In genomic region chr10:128964961-128965360, GRCm38 (mm10) we compare ENCODE assay signal across 24 mouse cellular contexts. TPM values are rescaled to one million over a fixed set of nuclear protein-coding genes. Genes with fewer than 3 reads are reported as not detected.
DNase-seq lines count a peak whose midpoint lies in the region; ATAC-seq lines count a peak whose summit lies in the region.
"Had no signal": no experiment of that assay in that cellular context is flagged by ENCODE, and none has a peak within 500 bp of the region (broad histone marks: within the 10 kb centered on the region; RNA-seq: fewer than 3 reads in every experiment).

No protein-coding gene starts in this region.

- no peak overlapping the region for H3K4me3 ChIP-seq in kidney, embryonic 14.5 days (ENCODE audit: low read length)
- H3K4me3 ChIP-seq in liver, embryonic 15.5 days (replicated peaks): no peak overlapping the region
- H3K4me3 ChIP-seq in hindbrain, embryonic 14.5 days (replicated peaks; ENCODE audit: low read length): no peak overlapping the region
- no peak overlapping the region for H3K4me3 ChIP-seq in neural tube, embryonic 15.5 days (replicated peaks)
- H3K4me3 ChIP-seq: embryonic facial prominence, embryonic 13.5 days; gastrocnemius, adult 2 months; hindbrain, embryonic 15.5 days; stomach, embryonic 15.5 days had no signal

- no peaks in the 10 kb centered on the region for H3K9me3 ChIP-seq in kidney, embryonic 14.5 days (ENCODE audit: control insufficient read depth, low read length)
- no peaks in the 10 kb centered on the region for H3K9me3 ChIP-seq in liver, embryonic 15.5 days (replicated peaks)
- no peaks in the 10 kb centered on the region for H3K9me3 ChIP-seq in hindbrain, embryonic 14.5 days (ENCODE audit: control insufficient read depth, low read length)
- no peaks in the 10 kb centered on the region for H3K9me3 ChIP-seq in neural tube, embryonic 15.5 days (replicated peaks)
- H3K9me3 ChIP-seq: embryonic facial prominence, embryonic 13.5 days; hindbrain, embryonic 15.5 days; stomach, embryonic 15.5 days had no signal

- DNase-seq in kidney, adult 11 months: peak; percentile 83
- peak; percentile 69 to 85 for DNase-seq in kidney, postnatal 36 days
- DNase-seq in hindbrain, embryonic 14.5 days (ENCODE audit: low spot score): no peak
- no peak for DNase-seq in testis, postnatal 10 days (ENCODE audit: low spot score)
- no peak for DNase-seq in cerebellum, adult 11 months
- DNase-seq: adrenal gland, postnatal 25 days; cerebellum, adult 11-12 months; cerebellum, postnatal 14 days; gastrocnemius, adult 2 months; heart, adult 18-20 months; heart, postnatal 36 days; left cerebral cortex, postnatal 4 days; lung, adult 2 months; right cerebral cortex, postnatal 14 days had no signal

- H3K9ac ChIP-seq in kidney, embryonic 14.5 days (ENCODE audit: low read depth, low read length): no peak overlapping the region
- no peak overlapping the region for H3K9ac ChIP-seq in liver, embryonic 15.5 days
- H3K9ac ChIP-seq in hindbrain, embryonic 14.5 days: no peak overlapping the region
- no peak overlapping the region for H3K9ac ChIP-seq in neural tube, embryonic 15.5 days (replicated peaks)
- H3K9ac ChIP-seq: embryonic facial prominence, embryonic 13.5 days; hindbrain, embryonic 15.5 days; stomach, embryonic 15.5 days had no signal

- no peak overlapping the region for H3K27ac ChIP-seq in kidney, embryonic 14.5 days (ENCODE audit: low read depth, low read length)
- no peak overlapping the region for H3K27ac ChIP-seq in liver, embryonic 15.5 days (replicated peaks)
- no peak overlapping the region for H3K27ac ChIP-seq in hindbrain, embryonic 14.5 days
- H3K27ac ChIP-seq in neural tube, embryonic 15.5 days (replicated peaks): no peak overlapping the region
- H3K27ac ChIP-seq: embryonic facial prominence, embryonic 13.5 days; gastrocnemius, adult 2 months; hindbrain, embryonic 15.5 days; stomach, embryonic 15.5 days had no signal

- WGBS in kidney, embryonic 14.5 days: 53% methylated on average over 2 of the region's 2 CpGs
- WGBS in liver, embryonic 15.5 days (ENCODE audit: insufficient replicate concordance): 45% methylated on average over 2 of the region's 2 CpGs
- WGBS in hindbrain, embryonic 14.5 days: 70% methylated on average over 2 of the region's 2 CpGs
- 76% methylated on average over 2 of the region's 2 CpGs for WGBS in neural tube, embryonic 15.5 days

- no peaks in the 10 kb centered on the region for H3K36me3 ChIP-seq in kidney, embryonic 14.5 days (ENCODE audit: control insufficient read depth, insufficient read depth, low read length)
- H3K36me3 ChIP-seq in liver, embryonic 15.5 days (replicated peaks): no peaks in the 10 kb centered on the region
- H3K36me3 ChIP-seq in hindbrain, embryonic 14.5 days (replicated peaks; ENCODE audit: control insufficient read depth, insufficient read depth): no peaks in the 10 kb centered on the region
- H3K36me3 ChIP-seq in neural tube, embryonic 15.5 days: no peaks in the 10 kb centered on the region
- H3K36me3 ChIP-seq: embryonic facial prominence, embryonic 13.5 days; hindbrain, embryonic 15.5 days; stomach, embryonic 15.5 days had no signal

- H3K4me1 ChIP-seq in kidney, embryonic 14.5 days (ENCODE audit: control insufficient read depth, insufficient read depth, low read length): no peaks in the 10 kb centered on the region
- no peaks in the 10 kb centered on the region; the same call in 1 of the 2 replicates for H3K4me1 ChIP-seq in liver, embryonic 15.5 days (replicated peaks)
- no peaks in the 10 kb centered on the region for H3K4me1 ChIP-seq in hindbrain, embryonic 14.5 days (replicated peaks; ENCODE audit: control insufficient read depth, insufficient read depth, low read length)
- no peaks in the 10 kb centered on the region for H3K4me1 ChIP-seq in neural tube, embryonic 15.5 days
- H3K4me1 ChIP-seq: embryonic facial prominence, embryonic 13.5 days; hindbrain, embryonic 15.5 days had no signal

- H3K4me2 ChIP-seq in kidney, embryonic 14.5 days (replicated peaks; ENCODE audit: low read depth, low read length): no peak overlapping the region
- no peak overlapping the region for H3K4me2 ChIP-seq in liver, embryonic 15.5 days
- no peak overlapping the region for H3K4me2 ChIP-seq in hindbrain, embryonic 14.5 days (replicated peaks)
- H3K4me2 ChIP-seq in neural tube, embryonic 15.5 days: no peak overlapping the region
- H3K4me2 ChIP-seq: embryonic facial prominence, embryonic 13.5 days; hindbrain, embryonic 15.5 days; stomach, embryonic 15.5 days had no signal

- peak; percentile 43; the same call in 1 of the 2 replicates for ATAC-seq in kidney, embryonic 14.5 days (ENCODE audit: low FRiP score, low TSS enrichment)
- ATAC-seq in liver, embryonic 15.5 days (ENCODE audit: insufficient read depth): peak; percentile 84
- no peak for ATAC-seq in hindbrain, embryonic 14.5 days (ENCODE audit: low FRiP score)
- no peak for ATAC-seq in neural tube, embryonic 15.5 days (ENCODE audit: low FRiP score)
- ATAC-seq: midbrain, embryonic 16.5 days had no signal

- H3K27me3 ChIP-seq in kidney, embryonic 14.5 days (ENCODE audit: control insufficient read depth, insufficient read depth, low read length): no peaks in the 10 kb centered on the region
- H3K27me3 ChIP-seq in liver, embryonic 15.5 days: peaks cover 25% of the 10 kb centered on the region
- H3K27me3 ChIP-seq in hindbrain, embryonic 14.5 days (ENCODE audit: control insufficient read depth, insufficient read depth, low read length): no peaks in the 10 kb centered on the region
- no peaks in the 10 kb centered on the region for H3K27me3 ChIP-seq in neural tube, embryonic 15.5 days (replicated peaks)
- H3K27me3 ChIP-seq: hindbrain, embryonic 15.5 days; stomach, embryonic 15.5 days had no signal

RNA-seq across cellular contexts. Expression of gene Mettl7b, which starts 4.2 kb away (rescaled TPM):
- 0.21 and 1.4 TPM in 2 replicates for polyA plus RNA-seq in kidney, embryonic 14.5 days (2014; fragmentation: Nextera tagmentation; extraction: Ambion mirVana)
- not detected in 2 replicates for polyA plus RNA-seq in liver, embryonic 15.5 days (2015; fragmentation: Nextera tagmentation; extraction: Ambion mirVana)
- not detected in 2 replicates for polyA plus RNA-seq in hindbrain, embryonic 14.5 days (2014; fragmentation: Nextera tagmentation; extraction: Ambion mirVana)
- 0.19 TPM in 1 of 2 replicates, not detected in the other for polyA plus RNA-seq in neural tube, embryonic 15.5 days (2015; fragmentation: Nextera tagmentation; extraction: Ambion mirVana)
- polyA plus RNA-seq: embryonic facial prominence, embryonic 13.5 days; heart, embryonic 14.5 days; hindbrain, embryonic 15.5 days; midbrain, embryonic 16.5 days had no signal

RNA-seq across cellular contexts. Expression of gene Olfr9, which starts 24.3 kb away (rescaled TPM):
- not detected in 2 replicates for polyA plus RNA-seq in kidney, embryonic 14.5 days (2014; fragmentation: Nextera tagmentation; extraction: Ambion mirVana)
- polyA plus RNA-seq in liver, embryonic 15.5 days (2015; fragmentation: Nextera tagmentation; extraction: Ambion mirVana): not detected in 2 replicates
- polyA plus RNA-seq in hindbrain, embryonic 14.5 days (2014; fragmentation: Nextera tagmentation; extraction: Ambion mirVana): not detected in 2 replicates
- not detected in 2 replicates for polyA plus RNA-seq in neural tube, embryonic 15.5 days (2015; fragmentation: Nextera tagmentation; extraction: Ambion mirVana)
- polyA plus RNA-seq: embryonic facial prominence, embryonic 13.5 days; heart, embryonic 14.5 days; hindbrain, embryonic 15.5 days; lung, adult 2 months; midbrain, embryonic 16.5 days; stomach, embryonic 15.5 days; thymus, postnatal 0 days; urinary bladder, adult 2 months had no signal

RNA-seq across cellular contexts. Expression of gene Itga7, which starts 31.3 kb away (rescaled TPM):
- polyA plus RNA-seq in kidney, embryonic 14.5 days (2014; fragmentation: Nextera tagmentation; extraction: Ambion mirVana): 0.77 and 1.3 TPM in 2 replicates
- polyA plus RNA-seq in liver, embryonic 15.5 days (2015; fragmentation: Nextera tagmentation; extraction: Ambion mirVana): 0.81 and 1.1 TPM in 2 replicates
- polyA plus RNA-seq in hindbrain, embryonic 14.5 days (2014; fragmentation: Nextera tagmentation; extraction: Ambion mirVana): 6.2 and 7.2 TPM in 2 replicates
- polyA plus RNA-seq in neural tube, embryonic 15.5 days (2015; fragmentation: Nextera tagmentation; extraction: Ambion mirVana): 7.2 and 8.8 TPM in 2 replicates

RNA-seq across cellular contexts. Expression of gene Bloc1s1, which starts 41.1 kb away (rescaled TPM):
- polyA plus RNA-seq in kidney, embryonic 14.5 days (2014; fragmentation: Nextera tagmentation; extraction: Ambion mirVana): 219 and 258 TPM in 2 replicates
- polyA plus RNA-seq in liver, embryonic 15.5 days (2015; fragmentation: Nextera tagmentation; extraction: Ambion mirVana): 93.9 and 96.1 TPM in 2 replicates
- polyA plus RNA-seq in hindbrain, embryonic 14.5 days (2014; fragmentation: Nextera tagmentation; extraction: Ambion mirVana): 228 and 269 TPM in 2 replicates
- 248 and 265 TPM in 2 replicates for polyA plus RNA-seq in neural tube, embryonic 15.5 days (2015; fragmentation: Nextera tagmentation; extraction: Ambion mirVana)

RNA-seq across cellular contexts. Expression of gene Rdh5, which starts 42.3 kb away (rescaled TPM):
- 14.5 and 15.7 TPM in 2 replicates for polyA plus RNA-seq in kidney, embryonic 14.5 days (2014; fragmentation: Nextera tagmentation; extraction: Ambion mirVana)
- polyA plus RNA-seq in liver, embryonic 15.5 days (2015; fragmentation: Nextera tagmentation; extraction: Ambion mirVana): 18.4 and 24.3 TPM in 2 replicates
- polyA plus RNA-seq in hindbrain, embryonic 14.5 days (2014; fragmentation: Nextera tagmentation; extraction: Ambion mirVana): 17.6 and 20.4 TPM in 2 replicates
- polyA plus RNA-seq in neural tube, embryonic 15.5 days (2015; fragmentation: Nextera tagmentation; extraction: Ambion mirVana): 15.7 and 19.8 TPM in 2 replicates

Comparison
In these comparisons a context has a peak if more than half of its experiments do, and no peak if none do; other contexts are left out.
1. DNase-seq: peak in kidney, adult 11 months (single experiment) and kidney, postnatal 36 days (2 of 2); none in hindbrain, embryonic 14.5 days (single experiment), testis, postnatal 10 days (single experiment) and cerebellum, adult 11 months (single experiment).
2. ATAC-seq: peak in kidney, embryonic 14.5 days (single experiment) and liver, embryonic 15.5 days (single experiment); none in hindbrain, embryonic 14.5 days (single experiment) and neural tube, embryonic 15.5 days (single experiment).